Mouse (Mus musculus) testis, postnatal 14 days (tissue): ENCODE results near the gene Focad.
A peak's percentile ranks its signal among the peaks of the same experiment; 100 is the strongest.

Experiments used
- DNase-seq: peaks from one replicate; pipeline ENCODE4 v3.0.0; 2021; ENCODE audit warnings: low spot score

The Focad gene

GRCm38 (mm10) chr4:88094062-88094767 lies at the start of gene Focad:
TSS of gene Focad (plus strand) at chr4:88094629.
- DNase-seq, result peak; percentile 98

GRCm38 (mm10) chr4:88045151-88045550 lies 49.3 kb upstream of the Focad start:
- DNase-seq, result no peak

GRCm38 (mm10) chr4:88046280-88046679 lies 48.1 kb upstream of the Focad start:
- no peak for DNase-seq

- DNase-seq, result no peak
Observed at GRCm38 (mm10) chr4:88075388-88075787, 19.0 kb upstream of the Focad start.

- DNase-seq, result no peak
Observed at GRCm38 (mm10) chr4:88078983-88079382, 15.4 kb upstream of the Focad start.

GRCm38 (mm10) chr4:88081417-88081816 lies 13.0 kb upstream of the Focad start:
- no peak for DNase-seq

GRCm38 (mm10) chr4:88081885-88082284 lies 12.5 kb upstream of the Focad start:
- no peak for DNase-seq

- DNase-seq, result no peak
Observed at GRCm38 (mm10) chr4:88082381-88082780, 12.0 kb upstream of the Focad start.

- DNase-seq, result no peak
Observed at GRCm38 (mm10) chr4:88083781-88084180, 10.6 kb upstream of the Focad start.

- DNase-seq, result no peak
Observed at GRCm38 (mm10) chr4:88090316-88090715, 4.1 kb upstream of the Focad start.

- DNase-seq, result no peak
Observed at GRCm38 (mm10) chr4:88094768-88095420, 465 bp downstream of the Focad start.

- DNase-seq, result no peak
Observed at GRCm38 (mm10) chr4:88095693-88096092, 1.3 kb downstream of the Focad start.

GRCm38 (mm10) chr4:88108585-88108984 lies 14.2 kb downstream of the Focad start:
- DNase-seq, result no peak

- DNase-seq, result no peak
Observed at GRCm38 (mm10) chr4:88117331-88117730, 22.9 kb downstream of the Focad start.

GRCm38 (mm10) chr4:88117942-88118341 lies 23.5 kb downstream of the Focad start:
- DNase-seq, result no peak

- DNase-seq, result no peak
Observed at GRCm38 (mm10) chr4:88118750-88119395, 24.4 kb downstream of the Focad start.

GRCm38 (mm10) chr4:88120091-88120490 lies 25.7 kb downstream of the Focad start:
- DNase-seq, result no peak

GRCm38 (mm10) chr4:88122472-88122871 lies 28.0 kb downstream of the Focad start:
- DNase-seq, result no peak

- DNase-seq, result no peak
Observed at GRCm38 (mm10) chr4:88135936-88136335, 41.5 kb downstream of the Focad start.

GRCm38 (mm10) chr4:88136528-88136927 lies 42.1 kb downstream of the Focad start:
- DNase-seq, result no peak

GRCm38 (mm10) chr4:88138366-88138917 lies 44.0 kb downstream of the Focad start:
- DNase-seq, result no peak

GRCm38 (mm10) chr4:88149462-88149861 lies 55.0 kb downstream of the Focad start:
- no peak for DNase-seq
